Comparison of ENCODE assay signal across 14 mouse cellular contexts in the genomic region with DNA sequence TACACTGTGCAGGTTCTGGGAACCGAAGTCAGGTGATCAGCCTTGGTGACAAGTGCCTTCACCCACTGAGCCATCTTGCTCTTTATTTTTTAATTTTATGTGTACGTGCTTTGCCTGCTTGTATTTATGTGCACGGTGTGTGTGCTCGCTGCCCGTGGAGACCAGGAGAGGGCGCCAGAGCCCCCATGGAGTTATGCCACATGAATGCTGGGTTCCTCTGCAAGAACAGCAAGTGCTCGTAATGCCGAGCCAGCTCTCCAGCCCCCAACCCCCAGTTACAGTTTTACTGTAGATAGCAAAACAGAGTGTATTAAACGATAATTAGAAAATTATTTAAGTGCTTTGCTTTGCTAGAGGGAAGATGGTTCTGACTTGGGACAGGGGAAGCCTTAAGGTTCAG. TPM values are rescaled to one million over a fixed set of nuclear protein-coding genes. Genes with fewer than 3 reads are reported as not detected.
A peak's percentile ranks its signal among the peaks of the same experiment; 100 is the strongest.
DNase-seq lines count a peak whose midpoint lies in the region; ATAC-seq and TF ChIP-seq lines count a peak whose summit lies in the region.
"Had no signal": no experiment of that assay in that cellular context is flagged by ENCODE, and none has a peak within 500 bp of the region (broad histone marks: within the 10 kb centered on the region; RNA-seq: fewer than 3 reads in every experiment).

No protein-coding gene starts in this region.

- H3K27ac ChIP-seq in heart, adult 2 months: no peak overlapping the region
- no peak overlapping the region for H3K27ac ChIP-seq in lung, postnatal 0 days (ENCODE audit: low read length)
- H3K27ac ChIP-seq: forebrain, embryonic 13.5 days; limb, embryonic 13.5 days had no signal

- H3K27me3 ChIP-seq in heart, adult 2 months (ENCODE audit: control insufficient read depth, insufficient read depth, low read length): no peaks in the 10 kb centered on the region
- H3K27me3 ChIP-seq in lung, postnatal 0 days (replicated peaks; ENCODE audit: insufficient read depth, low read length): no peaks in the 10 kb centered on the region
- H3K27me3 ChIP-seq: forebrain, embryonic 13.5 days; limb, embryonic 13.5 days had no signal

- peak; percentile 27 for TF ChIP-seq CTCF in heart, adult 2 months (IDR thresholded peaks at IDR 0.05)
- TF ChIP-seq CTCF in lung, postnatal 0 days (IDR thresholded peaks at IDR 0.05): peak; percentile 26

- no peaks in the 10 kb centered on the region for H3K4me1 ChIP-seq in heart, adult 2 months (ENCODE audit: control insufficient read depth, insufficient read depth, low read length)
- no peaks in the 10 kb centered on the region for H3K4me1 ChIP-seq in lung, postnatal 0 days (ENCODE audit: insufficient read depth, low read depth, low read length)
- H3K4me1 ChIP-seq: forebrain, embryonic 13.5 days had no signal

- DNase-seq in heart, adult 2 months: no peak
- DNase-seq in heart, postnatal 14 days: no peak
- no peak for DNase-seq in lung, postnatal 0 days (ENCODE audit: low spot score)
- DNase-seq in lung, postnatal 10 days: no peak
- DNase-seq in NIH3T3 (ENCODE audit: low read depth): peak; percentile 47
- DNase-seq in retina, embryonic 14.5 days (ENCODE audit: low spot score): peak; percentile 15
- DNase-seq in cerebellum, adult 9-11 months: no peak
- no peak for DNase-seq in layer of hippocampus, adult 9-10 months (ENCODE audit: low spot score)

- WGBS in heart, adult 2 months: 74% methylated on average over 9 of the region's 9 CpGs
- 78% methylated on average over 9 of the region's 9 CpGs for WGBS in lung, postnatal 0 days

- H3K36me3 ChIP-seq in heart, adult 2 months (ENCODE audit: control insufficient read depth, insufficient read depth, low read length): no peaks in the 10 kb centered on the region
- no peaks in the 10 kb centered on the region for H3K36me3 ChIP-seq in lung, postnatal 0 days (ENCODE audit: insufficient read depth, low read length)

- intact Hi-C loops in heart, adult 2 months (cut with DNase I): no loop called here
- intact Hi-C loops in heart, postnatal 14 days (cut with DNase I): no loop called here

- H3K9me3 ChIP-seq in lung, postnatal 0 days (ENCODE audit: low read length): no peaks in the 10 kb centered on the region
- H3K9me3 ChIP-seq: forebrain, embryonic 13.5 days; limb, embryonic 13.5 days had no signal

- H3K4me2 ChIP-seq in lung, postnatal 0 days (replicated peaks; ENCODE audit: low read depth, low read length): no peak overlapping the region
- H3K4me2 ChIP-seq: forebrain, embryonic 13.5 days; limb, embryonic 13.5 days; midbrain, embryonic 11.5 days had no signal

- no peak for ATAC-seq in lung, postnatal 0 days
- ATAC-seq: forebrain, embryonic 13.5 days had no signal

- no peak overlapping the region for H3K9ac ChIP-seq in heart, adult 2 months (ENCODE audit: low read depth, low read length)
- H3K9ac ChIP-seq in lung, postnatal 0 days (replicated peaks; ENCODE audit: low read depth): no peak overlapping the region
- H3K9ac ChIP-seq: forebrain, embryonic 13.5 days; limb, embryonic 13.5 days had no signal

- H3K4me3 ChIP-seq in heart, adult 2 months: no peak overlapping the region
- H3K4me3 ChIP-seq in lung, postnatal 0 days (ENCODE audit: low read depth, low read length): no peak overlapping the region
- H3K4me3 ChIP-seq: forebrain, embryonic 13.5 days; limb, embryonic 13.5 days had no signal

- no peak for TF ChIP-seq EP300 in heart, adult 2 months (IDR thresholded peaks at IDR 0.05; ENCODE audit: insufficient read depth, low read depth, low read length)
- TF ChIP-seq EP300 in lung, postnatal 0 days (IDR thresholded peaks at IDR 0.05): no peak

- no peaks in the 10 kb centered on the region for H3K79me2 ChIP-seq in heart, adult 2 months (replicated peaks; ENCODE audit: control insufficient read depth, insufficient read depth, low read length)

- no peak for TF ChIP-seq POLR2A in heart, adult 2 months (IDR thresholded peaks at IDR 0.05; ENCODE audit: insufficient read depth, low read depth, low read length)

RNA-seq across cellular contexts. Expression of a gene that starts 12.5 kb away (rescaled TPM):
- total RNA-seq in heart, adult 2 months (2021): 10 to 100 TPM in 1 of 2 experiments, 1 to 10 TPM in 1; 8.3 to 10.3 TPM
- 30.4 and 39.0 TPM in 2 replicates for polyA plus RNA-seq in heart, adult 2 months (2012; rRNA removed)
- total RNA-seq in heart, postnatal 14 days (2021): 10 to 100 TPM in 1 of 2 experiments, 1 to 10 TPM in 1; 10.0 to 12.2 TPM
- polyA plus RNA-seq in lung, postnatal 0 days (2015; fragmentation: Nextera tagmentation; extraction: Ambion mirVana): 11.4 and 12.3 TPM in 2 replicates

RNA-seq across cellular contexts. Expression of a gene that starts 17.6 kb away (rescaled TPM):
- 1 to 10 TPM in 1 of 2 experiments, under 1 TPM in 1; 0.97 to 1.5 TPM for total RNA-seq in heart, adult 2 months (2021)
- polyA plus RNA-seq in heart, adult 2 months (2012; rRNA removed): 3.2 and 4.8 TPM in 2 replicates
- 1 to 10 TPM; 1.8 to 2.1 TPM for total RNA-seq in heart, postnatal 14 days (2021)
- polyA plus RNA-seq in lung, postnatal 0 days (2015; fragmentation: Nextera tagmentation; extraction: Ambion mirVana): 11.5 and 12.4 TPM in 2 replicates

RNA-seq across cellular contexts. Expression of a gene that starts 28.8 kb away (rescaled TPM):
- total RNA-seq in heart, adult 2 months (2021): 10 to 100 TPM; 66.4 to 66.9 TPM
- 26.6 and 34.2 TPM in 2 replicates for polyA plus RNA-seq in heart, adult 2 months (2012; rRNA removed)
- 10 to 100 TPM; 78.0 to 99.5 TPM for total RNA-seq in heart, postnatal 14 days (2021)
- 349 and 358 TPM in 2 replicates for polyA plus RNA-seq in lung, postnatal 0 days (2015; fragmentation: Nextera tagmentation; extraction: Ambion mirVana)

RNA-seq across cellular contexts. Expression of a gene that starts 28.9 kb away (rescaled TPM):
- total RNA-seq in heart, adult 2 months (2021): 10 to 100 TPM in 1 of 2 experiments, 1 to 10 TPM in 1; 7.8 to 10.6 TPM
- 36.8 and 77.7 TPM in 2 replicates for polyA plus RNA-seq in heart, adult 2 months (2012; rRNA removed)
- 10 to 100 TPM in 1 of 2 experiments, 1 to 10 TPM in 1; 4.4 to 17.1 TPM for total RNA-seq in heart, postnatal 14 days (2021)
- 1.1 and 1.3 TPM in 2 replicates for polyA plus RNA-seq in lung, postnatal 0 days (2015; fragmentation: Nextera tagmentation; extraction: Ambion mirVana)
- total RNA-seq: neutrophil, adult 5-6 weeks had no signal
- polyA plus RNA-seq: forebrain, embryonic 13.5 days; heart, embryonic 14.5 days; kidney, embryonic 16.5 days; limb, embryonic 13.5 days; midbrain, embryonic 11.5 days had no signal

RNA-seq across cellular contexts. Expression of a gene that starts 29.0 kb away (rescaled TPM):
- 10 to 100 TPM; 23.5 to 24.2 TPM for total RNA-seq in heart, adult 2 months (2021)
- 16.1 and 16.2 TPM in 2 replicates for polyA plus RNA-seq in heart, adult 2 months (2012; rRNA removed)
- total RNA-seq in heart, postnatal 14 days (2021): 10 to 100 TPM; 19.7 to 22.2 TPM
- 33.2 and 36.7 TPM in 2 replicates for polyA plus RNA-seq in lung, postnatal 0 days (2015; fragmentation: Nextera tagmentation; extraction: Ambion mirVana)

Comparison
In these comparisons a context has a peak if more than half of its experiments do, and no peak if none do; other contexts are left out.
1. DNase-seq: peak in NIH3T3 (single experiment) and retina, embryonic 14.5 days (single experiment); none in heart, adult 2 months (0 of 2), heart, postnatal 14 days (0 of 2), lung, postnatal 0 days (single experiment), lung, postnatal 10 days (single experiment), cerebellum, adult 9-11 months (single experiment) and layer of hippocampus, adult 9-10 months (single experiment).